Mouse (Mus musculus) heart, embryonic 10.5 days (tissue): ENCODE data around the gene Wee1. TPM values are rescaled to one million over a fixed set of nuclear protein-coding genes. Genes with fewer than 3 reads are reported as not detected.
"Not testable (repeated sequence)": the region's sequence is repeated elsewhere in the genome, so short reads cannot be mapped to it uniquely, and the experiment has no call there.

ENCODE experiments used
- DNase-seq: peaks from one replicate; pipeline ENCODE4 v3.0.0-alpha.2; 2017; ENCODE audit warnings: low spot score
- H3K27ac ChIP-seq: fragments of 300-500 bp; sonication (generic); 2 replicates; pipeline ENCODE4 v1.5.1; 2016; ENCODE audit warnings: mild to moderate bottlenecking
- H3K27me3 ChIP-seq: fragments of 300-500 bp; sonication (generic); 2 replicates; pipeline ENCODE4 v1.6.1; 2016; ENCODE audit warnings: mild to moderate bottlenecking; ENCODE audit not compliant: poor library complexity, insufficient read depth, severe bottlenecking
- H3K36me3 ChIP-seq: fragments of 300-500 bp; sonication (generic); 2 replicates; pipeline ENCODE4 v1.6.1; 2016; ENCODE audit warnings: mild to moderate bottlenecking, moderate library complexity
- H3K4me1 ChIP-seq: fragments of 300-500 bp; sonication (generic); 2 replicates; pipeline ENCODE4 v1.6.1; 2016; ENCODE audit warnings: mild to moderate bottlenecking
- H3K4me3 ChIP-seq: fragments of 300-500 bp; sonication (generic); 2 replicates; pipeline ENCODE4 v1.5.1; 2016; ENCODE audit warnings: mild to moderate bottlenecking, moderate library complexity
- H3K9me3 ChIP-seq: fragments of 300-500 bp; sonication (generic); 2 replicates; pipeline ENCODE4 v1.6.1; 2016; ENCODE audit warnings: mild to moderate bottlenecking, moderate library complexity
- WGBS: fragments of 180-500 bp; shearing (Covaris S2); methylation state at CpG from one replicate; pipeline ENCODE4 v1.1.7; 2016; 5-methylcytosine and 5-hydroxymethylcytosine counted together
- polyA plus RNA-seq: library from polyadenylated mRNA; unstranded; fragments of >200 nt; fragmentation: Nextera tagmentation; extraction: Ambion mirVana; gene quantifications from 2 replicates; pipeline ENCODE4 v1.2.1, GENCODE M21; 2016

Gene Wee1
- polyA plus RNA-seq, 1 experiment from 2014 or later: 29.0 TPM

- peaks cover 98% of the 10 kb centered on the region for H3K36me3 ChIP-seq
- H3K4me1 ChIP-seq: no peaks in the 10 kb centered on the region
- H3K9me3 ChIP-seq: no peaks in the 10 kb centered on the region
- H3K27ac ChIP-seq: no peak overlapping the region
- H3K27me3 ChIP-seq: no peaks in the 10 kb centered on the region
- H3K4me3 ChIP-seq: no peak overlapping the region
- no peak for DNase-seq
- WGBS: 88% methylated on average over 5 of the region's 5 CpGs
Observed at GRCm38 (mm10) chr7:110133988-110134387, 12.1 kb downstream of the Wee1 start.

GRCm38 (mm10) chr7:110138538-110138937, 16.7 kb downstream of the Wee1 start:
- Histone ChIP-seq H3K27me3 (no peaks in the 10 kb centered on the region), H3K4me1 (no peaks in the 10 kb centered on the region), H3K4me3 (no peak overlapping the region), H3K27ac (no peak overlapping the region), H3K9me3 (no peaks in the 10 kb centered on the region), H3K36me3 (peaks cover 99% of the 10 kb centered on the region)
- no peak for DNase-seq
- WGBS: 84% methylated on average over 2 of the region's 2 CpGs

GRCm38 (mm10) chr7:110143863-110144262, 22.0 kb downstream of the Wee1 start:
- no peaks in the 10 kb centered on the region for H3K9me3 ChIP-seq
- 95% methylated on average over 1 of the region's 1 CpGs for WGBS
- no peaks in the 10 kb centered on the region for H3K27me3 ChIP-seq
- DNase-seq: no peak
- peaks cover 78% of the 10 kb centered on the region for H3K36me3 ChIP-seq
- no peak overlapping the region for H3K4me3 ChIP-seq
- no peaks in the 10 kb centered on the region for H3K4me1 ChIP-seq
- H3K27ac ChIP-seq: no peak overlapping the region

- H3K27ac ChIP-seq: no peak overlapping the region
- H3K4me1 ChIP-seq: peaks cover 26% of the 10 kb centered on the region
- no peaks in the 10 kb centered on the region for H3K9me3 ChIP-seq
- DNase-seq: no peak
- WGBS: 86% methylated on average over 5 of the region's 5 CpGs
- H3K4me3 ChIP-seq: no peak overlapping the region
- H3K36me3 ChIP-seq: 0 out of 2 replicates have a peak, but pooled peaks cover 3% of the 10 kb centered on the region
- H3K27me3 ChIP-seq: no peaks in the 10 kb centered on the region
Observed at GRCm38 (mm10) chr7:110152891-110153290, 31.0 kb downstream of the Wee1 start.

- Histone ChIP-seq H3K27ac (peak overlapping the region; percentile 89), H3K9me3 (no peaks in the 10 kb centered on the region), H3K4me3 (peak overlapping the region; percentile 19; the same call in 1 of the 2 replicates), H3K36me3 (no peaks in the 10 kb centered on the region), H3K4me1 (peaks cover 38% of the 10 kb centered on the region), H3K27me3 (no peaks in the 10 kb centered on the region)
- WGBS: 9% methylated on average over 4 of the region's 4 CpGs
- DNase-seq: peak; percentile 95
Observed at GRCm38 (mm10) chr7:110156712-110157260, 34.9 kb downstream of the Wee1 start.

- H3K9me3 ChIP-seq: no peaks in the 10 kb centered on the region
- WGBS: 20% methylated on average over 7 of the region's 7 CpGs
- H3K27ac ChIP-seq: peak overlapping the region; percentile 89
- H3K4me1 ChIP-seq: peaks cover 38% of the 10 kb centered on the region
- peak overlapping the region; percentile 19; the same call in 1 of the 2 replicates for H3K4me3 ChIP-seq
- no peaks in the 10 kb centered on the region for H3K36me3 ChIP-seq
- DNase-seq: peak; percentile 84
- H3K27me3 ChIP-seq: no peaks in the 10 kb centered on the region
Observed at GRCm38 (mm10) chr7:110157261-110157910, 35.5 kb downstream of the Wee1 start.

- Histone ChIP-seq H3K9me3 (no peaks in the 10 kb centered on the region), H3K27ac (peak overlapping the region; percentile 89), H3K4me1 (peaks cover 41% of the 10 kb centered on the region), H3K4me3 (no peak overlapping the region), H3K27me3 (no peaks in the 10 kb centered on the region), H3K36me3 (no peaks in the 10 kb centered on the region)
- no peak for DNase-seq
- 64% methylated on average over 3 of the region's 3 CpGs for WGBS
Observed at GRCm38 (mm10) chr7:110158073-110158472, 36.2 kb downstream of the Wee1 start.

GRCm38 (mm10) chr7:110160109-110160508, 38.3 kb downstream of the Wee1 start:
- not testable (repeated sequence) for H3K4me3 ChIP-seq, H3K27ac ChIP-seq, H3K27me3 ChIP-seq, H3K9me3 ChIP-seq, DNase-seq, H3K36me3 ChIP-seq
- H3K4me1 ChIP-seq: peaks cover 38% of the 10 kb centered on the region

- no peak overlapping the region for H3K27ac ChIP-seq
Observed at GRCm38 (mm10) chr7:110160601-110161000, 38.8 kb downstream of the Wee1 start.

GRCm38 (mm10) chr7:110163024-110163423, 41.2 kb downstream of the Wee1 start:
- H3K4me1 ChIP-seq: peaks cover 14% of the 10 kb centered on the region
- no peak overlapping the region for H3K4me3 ChIP-seq
- H3K9me3 ChIP-seq: no peaks in the 10 kb centered on the region
- no peak for DNase-seq
- H3K36me3 ChIP-seq: no peaks in the 10 kb centered on the region
- no peaks in the 10 kb centered on the region for H3K27me3 ChIP-seq
- 91% methylated on average over 6 of the region's 6 CpGs for WGBS
- H3K27ac ChIP-seq: peak overlapping the region; percentile 96

More at GRCm38 (mm10) chr7:110160601-110161000, 38.8 kb downstream of the Wee1 start:
- peaks cover 37% of the 10 kb centered on the region for H3K4me1 ChIP-seq
- no peaks in the 10 kb centered on the region for H3K36me3 ChIP-seq
- no peaks in the 10 kb centered on the region for H3K9me3 ChIP-seq
- no peak for DNase-seq
- H3K27me3 ChIP-seq: no peaks in the 10 kb centered on the region
- no peak overlapping the region for H3K4me3 ChIP-seq

GRCm38 (mm10) chr7:110164103-110164681, 42.3 kb downstream of the Wee1 start:
- under 1% methylated on average over 24 of the region's 24 CpGs for WGBS
- peak overlapping the region; percentile 62 for H3K4me3 ChIP-seq
- H3K4me1 ChIP-seq: 0 out of 2 replicates have a peak, but pooled peaks cover 3% of the 10 kb centered on the region
- H3K9me3 ChIP-seq: no peaks in the 10 kb centered on the region
- no peaks in the 10 kb centered on the region for H3K36me3 ChIP-seq
- H3K27ac ChIP-seq: peak overlapping the region; percentile 96
- DNase-seq: peak; percentile 95
- no peaks in the 10 kb centered on the region for H3K27me3 ChIP-seq

GRCm38 (mm10) chr7:110164712-110165122, 42.9 kb downstream of the Wee1 start:
- H3K36me3 ChIP-seq: no peaks in the 10 kb centered on the region
- H3K9me3 ChIP-seq: no peaks in the 10 kb centered on the region
- H3K27me3 ChIP-seq: no peaks in the 10 kb centered on the region
- peak; percentile 97 for DNase-seq
- H3K27ac ChIP-seq: peak overlapping the region; percentile 96
- peak overlapping the region; percentile 62 for H3K4me3 ChIP-seq
- WGBS: 0% methylated on average over 20 of the region's 20 CpGs
- H3K4me1 ChIP-seq: 0 out of 2 replicates have a peak, but pooled peaks cover 3% of the 10 kb centered on the region

- H3K36me3 ChIP-seq: no peaks in the 10 kb centered on the region
- no peaks in the 10 kb centered on the region for H3K27me3 ChIP-seq
- no peaks in the 10 kb centered on the region for H3K9me3 ChIP-seq
- H3K4me3 ChIP-seq: no peak overlapping the region
- 0 out of 2 replicates have a peak, but pooled peaks cover 3% of the 10 kb centered on the region for H3K4me1 ChIP-seq
- DNase-seq: no peak
- H3K27ac ChIP-seq: no peak overlapping the region
- WGBS: 64% methylated on average over 8 of the region's 8 CpGs
Observed at GRCm38 (mm10) chr7:110166233-110166632, 44.4 kb downstream of the Wee1 start.
